Mouse (Mus musculus) lung, postnatal 0 days (tissue): ENCODE results near the gene Schip1. TPM values are rescaled to one million over a fixed set of nuclear protein-coding genes. Genes with fewer than 3 reads are reported as not detected.

Experiments
- ATAC-seq: fragments of 200-750 bp; cut with Nextera tagmentation; 2 replicates; pipeline ENCODE4 v1.8.0; 2017; ENCODE audit warnings: moderate library complexity
- DNase-seq: peaks from one replicate; pipeline ENCODE4 v3.0.0-alpha.2; 2016; ENCODE audit warnings: low spot score
- H3K27ac ChIP-seq: fragments of 300-500 bp; sonication (generic); 2 replicates; pipeline ENCODE4 v1.5.1; 2014; ENCODE audit warnings: antibody characterized with exemption, mild to moderate bottlenecking, low read length, mixed read lengths
- H3K27me3 ChIP-seq: fragments of 300-500 bp; sonication (generic); replicated peaks from 2 replicates; pipeline ENCODE4 v1.6.1; 2014; ENCODE audit warnings: low read length, mixed read lengths; ENCODE audit not compliant: insufficient read depth
- H3K36me3 ChIP-seq: fragments of 300-500 bp; sonication (generic); 2 replicates; pipeline ENCODE4 v1.6.1; 2014; ENCODE audit warnings: low read length, mixed read lengths; ENCODE audit not compliant: insufficient read depth
- H3K4me1 ChIP-seq: fragments of 300-500 bp; sonication (generic); 2 replicates; pipeline ENCODE4 v1.6.1; 2014; ENCODE audit warnings: antibody characterized with exemption, low read depth, low read length, mixed read lengths; ENCODE audit not compliant: insufficient read depth
- H3K4me2 ChIP-seq: fragments of 300-500 bp; sonication (generic); replicated peaks from 2 replicates; pipeline ENCODE4 v1.6.1; 2014; ENCODE audit warnings: low read depth, mild to moderate bottlenecking, low read length, moderate library complexity, mixed read lengths
- H3K4me3 ChIP-seq: fragments of 300-500 bp; sonication (generic); 2 replicates; pipeline ENCODE4 v1.5.1; 2014; ENCODE audit warnings: low read depth, low read length
- H3K9ac ChIP-seq: fragments of 300-500 bp; sonication (generic); replicated peaks from 2 replicates; pipeline ENCODE4 v1.6.1; 2014; ENCODE audit warnings: low read depth, mild to moderate bottlenecking
- H3K9me3 ChIP-seq: fragments of 300-500 bp; sonication (generic); 2 replicates; pipeline ENCODE4 v1.6.1; 2016; ENCODE audit warnings: low read length, mixed read lengths
- CTCF ChIP-seq: IDR thresholded peaks from 2 replicates; pipeline ENCODE4 v1.5.1; 2016; ENCODE audit warnings: antibody characterized with exemption, mild to moderate bottlenecking
- EP300 ChIP-seq: IDR thresholded peaks from 2 replicates; pipeline ENCODE4 v1.6.1; 2016; ENCODE audit warnings: antibody characterized with exemption, mild to moderate bottlenecking, control low read depth
- WGBS: fragments of 180-500 bp; shearing (Covaris S2); extraction: QIAGEN DNeasy Blood & Tissue Kit; methylation state at CpG from one replicate; pipeline ENCODE4 v1.1.7; 2014; 5-methylcytosine and 5-hydroxymethylcytosine counted together
- polyA plus RNA-seq: library from polyadenylated mRNA; unstranded; fragments of >200 nt; fragmentation: Nextera tagmentation; extraction: Ambion mirVana; gene quantifications from 2 replicates; pipeline ENCODE4 v1.2.1, GENCODE M21; 2015

Schip1 gene
- polyA plus RNA-seq, 1 experiment from 2014 or later = 52.2 TPM

GRCm38 (mm10) chr3:68053538-68053937, 11.1 kb upstream of the Schip1 start:
- Histone ChIP-seq H3K27ac (no peak overlapping the region), H3K9ac (no peak overlapping the region), H3K4me1 (no peaks in the 10 kb centered on the region), H3K4me2 (no peak overlapping the region), H3K36me3 (no peaks in the 10 kb centered on the region), H3K27me3 (no peaks in the 10 kb centered on the region), H3K9me3 (no peaks in the 10 kb centered on the region), H3K4me3 (no peak overlapping the region)
- WGBS = 50% methylated on average over 2 of the region's 2 CpGs
- DNase-seq (peak; percentile 51), ATAC-seq (no peak)
- peak; percentile 72 for TF ChIP-seq CTCF
- no peak for TF ChIP-seq EP300

GRCm38 (mm10) chr3:68055071-68055470, 9.5 kb upstream of the Schip1 start:
- Histone ChIP-seq H3K4me3 (no peak overlapping the region), H3K36me3 (no peaks in the 10 kb centered on the region), H3K9me3 (no peaks in the 10 kb centered on the region), H3K27ac (no peak overlapping the region), H3K27me3 (no peaks in the 10 kb centered on the region), H3K4me1 (no peaks in the 10 kb centered on the region), H3K4me2 (no peak overlapping the region), H3K9ac (no peak overlapping the region)
- TF ChIP-seq CTCF (no peak), EP300 (no peak)
- 32% methylated on average over 13 of the region's 13 CpGs for WGBS
- ATAC-seq (no peak), DNase-seq (no peak)

GRCm38 (mm10) chr3:68056373-68057275, 8.0 kb upstream of the Schip1 start:
- H3K36me3 ChIP-seq = no peaks in the 10 kb centered on the region
- 0 out of 2 replicates have a peak overlapping the region, but pooled peaks have one; percentile 23 for H3K9ac ChIP-seq
- H3K4me2 ChIP-seq = peak overlapping the region; percentile 59
- H3K9me3 ChIP-seq = no peaks in the 10 kb centered on the region
- H3K4me1 ChIP-seq = no peaks in the 10 kb centered on the region
- no peak overlapping the region for H3K27ac ChIP-seq
- H3K4me3 ChIP-seq = peak overlapping the region; percentile 44
- DNase-seq (peak; percentile 91), ATAC-seq (peak; percentile 46)
- 38% methylated on average over 23 of the region's 23 CpGs for WGBS
- TF ChIP-seq EP300 = no peak
- TF ChIP-seq CTCF = peak; percentile 87
- H3K27me3 ChIP-seq = no peaks in the 10 kb centered on the region

- ATAC-seq (no peak), DNase-seq (peak; percentile 36)
- Histone ChIP-seq H3K27ac (no peak overlapping the region), H3K4me2 (no peak overlapping the region), H3K9ac (no peak overlapping the region), H3K36me3 (no peaks in the 10 kb centered on the region), H3K4me3 (no peak overlapping the region), H3K27me3 (no peaks in the 10 kb centered on the region), H3K4me1 (no peaks in the 10 kb centered on the region), H3K9me3 (no peaks in the 10 kb centered on the region)
- 43% methylated on average over 2 of the region's 2 CpGs for WGBS
- TF ChIP-seq EP300 = no peak
- TF ChIP-seq CTCF = peak; percentile 83
These were observed 5.3 kb upstream of the Schip1 start for GRCm38 (mm10) chr3:68059162-68059800.

- WGBS = 64% methylated on average over 9 of the region's 9 CpGs
- H3K4me3 ChIP-seq = no peak overlapping the region
- H3K4me1 ChIP-seq = no peaks in the 10 kb centered on the region
- no peaks in the 10 kb centered on the region for H3K9me3 ChIP-seq
- no peak for TF ChIP-seq CTCF
- no peak for TF ChIP-seq EP300
- no peaks in the 10 kb centered on the region for H3K36me3 ChIP-seq
- DNase-seq (no peak), ATAC-seq (no peak)
- H3K9ac ChIP-seq = no peak overlapping the region
- no peak overlapping the region for H3K27ac ChIP-seq
- H3K27me3 ChIP-seq = no peaks in the 10 kb centered on the region
- no peak overlapping the region for H3K4me2 ChIP-seq
These were observed 7.1 kb downstream of the Schip1 start for GRCm38 (mm10) chr3:68071395-68072386.
